ENCODE assay signal across 28 mouse cellular contexts in genomic region chr2:180527883-180528282, GRCm38 (mm10). TPM values are rescaled to one million over a fixed set of nuclear protein-coding genes. Genes with fewer than 3 reads are reported as not detected.
DNase-seq lines count a peak whose midpoint lies in the region; ATAC-seq and TF ChIP-seq lines count a peak whose summit lies in the region.
"Had no signal": no experiment of that assay in that cellular context is flagged by ENCODE, and none has a peak within 500 bp of the region (broad histone marks: within the 10 kb centered on the region; RNA-seq: fewer than 3 reads in every experiment).

No protein-coding gene starts in this region.

- H3K4me1 ChIP-seq in forebrain, embryonic 12.5 days: peaks cover 48% of the 10 kb centered on the region
- peaks cover 16% of the 10 kb centered on the region for H3K4me1 ChIP-seq in forebrain, embryonic 11.5 days (replicated peaks; ENCODE audit: control insufficient read depth, insufficient read depth, low read length)
- peaks cover 48% of the 10 kb centered on the region for H3K4me1 ChIP-seq in midbrain, embryonic 13.5 days (replicated peaks)
- peaks cover 5% of the 10 kb centered on the region for H3K4me1 ChIP-seq in midbrain, postnatal 0 days (ENCODE audit: insufficient read depth, low read length)
- H3K4me1 ChIP-seq in forebrain, embryonic 14.5 days (ENCODE audit: control insufficient read depth, insufficient read depth, low read length): peaks cover 43% of the 10 kb centered on the region
- H3K4me1 ChIP-seq in midbrain, embryonic 15.5 days: peaks cover 33% of the 10 kb centered on the region
- H3K4me1 ChIP-seq: liver, embryonic 15.5 days had no signal

- WGBS in forebrain, embryonic 12.5 days: 9% methylated on average over 8 of the region's 8 CpGs
- 20% methylated on average over 8 of the region's 8 CpGs for WGBS in forebrain, embryonic 11.5 days
- 8% methylated on average over 8 of the region's 8 CpGs for WGBS in midbrain, embryonic 13.5 days
- 12% methylated on average over 8 of the region's 8 CpGs for WGBS in midbrain, postnatal 0 days
- WGBS in forebrain, embryonic 14.5 days: 19% methylated on average over 8 of the region's 8 CpGs
- WGBS in midbrain, embryonic 15.5 days: 10% methylated on average over 8 of the region's 8 CpGs

- H3K9me3 ChIP-seq in forebrain, embryonic 12.5 days: no peaks in the 10 kb centered on the region
- no peaks in the 10 kb centered on the region for H3K9me3 ChIP-seq in forebrain, embryonic 11.5 days (ENCODE audit: control insufficient read depth, low read length)
- H3K9me3 ChIP-seq in midbrain, embryonic 13.5 days: no peaks in the 10 kb centered on the region
- no peaks in the 10 kb centered on the region for H3K9me3 ChIP-seq in midbrain, postnatal 0 days (ENCODE audit: low read length)
- no peaks in the 10 kb centered on the region for H3K9me3 ChIP-seq in forebrain, embryonic 14.5 days (replicated peaks; ENCODE audit: control insufficient read depth, low read length)
- H3K9me3 ChIP-seq in midbrain, embryonic 15.5 days: no peaks in the 10 kb centered on the region
- H3K9me3 ChIP-seq: embryonic facial prominence, embryonic 13.5 days; heart, embryonic 13.5 days; limb, embryonic 12.5 days; liver, embryonic 15.5 days had no signal

- H3K36me3 ChIP-seq in forebrain, embryonic 12.5 days (replicated peaks): no peaks in the 10 kb centered on the region
- H3K36me3 ChIP-seq in forebrain, embryonic 11.5 days (ENCODE audit: control insufficient read depth, insufficient read depth, low read length): no peaks in the 10 kb centered on the region
- H3K36me3 ChIP-seq in midbrain, embryonic 13.5 days: no peaks in the 10 kb centered on the region
- no peaks in the 10 kb centered on the region for H3K36me3 ChIP-seq in midbrain, postnatal 0 days (ENCODE audit: insufficient read depth, low read length)
- H3K36me3 ChIP-seq in forebrain, embryonic 14.5 days (ENCODE audit: control insufficient read depth, insufficient read depth, low read length): no peaks in the 10 kb centered on the region
- H3K36me3 ChIP-seq in midbrain, embryonic 15.5 days (replicated peaks): no peaks in the 10 kb centered on the region
- H3K36me3 ChIP-seq: embryonic facial prominence, embryonic 13.5 days; heart, embryonic 13.5 days; limb, embryonic 12.5 days; liver, embryonic 15.5 days had no signal

- H3K4me3 ChIP-seq in forebrain, embryonic 12.5 days (replicated peaks): no peak overlapping the region
- H3K4me3 ChIP-seq in forebrain, embryonic 11.5 days (ENCODE audit: low read depth, low read length): no peak overlapping the region
- no peak overlapping the region for H3K4me3 ChIP-seq in midbrain, embryonic 13.5 days (replicated peaks)
- no peak overlapping the region for H3K4me3 ChIP-seq in midbrain, postnatal 0 days (ENCODE audit: low read depth, low read length)
- H3K4me3 ChIP-seq in forebrain, embryonic 14.5 days (ENCODE audit: low read depth, low read length): no peak overlapping the region
- H3K4me3 ChIP-seq in midbrain, embryonic 15.5 days: no peak overlapping the region
- H3K4me3 ChIP-seq: embryonic facial prominence, embryonic 13.5 days; heart, embryonic 13.5 days; limb, embryonic 12.5 days; liver, embryonic 15.5 days had no signal

- no peak for TF ChIP-seq CTCF in midbrain, postnatal 0 days (IDR thresholded peaks at IDR 0.05)

- H3K27me3 ChIP-seq in forebrain, embryonic 12.5 days: peaks cover 64% of the 10 kb centered on the region
- peaks cover 2% of the 10 kb centered on the region for H3K27me3 ChIP-seq in forebrain, embryonic 11.5 days (ENCODE audit: control insufficient read depth, insufficient read depth, low read length)
- peaks cover 57% of the 10 kb centered on the region for H3K27me3 ChIP-seq in midbrain, embryonic 13.5 days
- 0 out of 2 replicates have a peak, but pooled peaks cover 5% of the 10 kb centered on the region for H3K27me3 ChIP-seq in midbrain, postnatal 0 days (ENCODE audit: insufficient read depth, low read length)
- H3K27me3 ChIP-seq in forebrain, embryonic 14.5 days (replicated peaks; ENCODE audit: control insufficient read depth, insufficient read depth, low read length): 0 out of 2 replicates have a peak, but pooled peaks cover 2% of the 10 kb centered on the region
- H3K27me3 ChIP-seq in midbrain, embryonic 15.5 days (replicated peaks): peaks cover 10% of the 10 kb centered on the region; the same call in 1 of the 2 replicates

- no peak for ATAC-seq in forebrain, embryonic 12.5 days (ENCODE audit: low FRiP score)
- no peak for ATAC-seq in forebrain, embryonic 11.5 days (replicated peaks; ENCODE audit: low FRiP score)
- ATAC-seq in midbrain, embryonic 13.5 days: peak; percentile 35
- ATAC-seq in midbrain, postnatal 0 days (ENCODE audit: low FRiP score): no peak
- ATAC-seq in forebrain, embryonic 14.5 days: no peak
- ATAC-seq in midbrain, embryonic 15.5 days (replicated peaks): peak; percentile 44
- ATAC-seq: CD4-positive, CD25-positive, alpha-beta regulatory T cell, adult 4 months; intestine, embryonic 16.5 days had no signal

- no peak for DNase-seq in forebrain, embryonic 11.5 days (ENCODE audit: low spot score)
- DNase-seq in midbrain, postnatal 0 days (ENCODE audit: low spot score): no peak
- DNase-seq in forebrain, embryonic 14.5 days (ENCODE audit: low spot score): peak; percentile 34
- DNase-seq in adrenal gland, adult 8-10 months: no peak
- DNase-seq: adrenal gland, postnatal 36 days; cerebellum, adult 8-10 months; gastrocnemius, postnatal 10 days; heart, postnatal 10 days; kidney, adult 8-10 months; kidney, postnatal 10 days; layer of hippocampus, adult 9-11 months; thymus, adult 2 months; thymus, postnatal 36 days had no signal

- no peak overlapping the region for H3K9ac ChIP-seq in forebrain, embryonic 12.5 days
- no peak overlapping the region for H3K9ac ChIP-seq in forebrain, embryonic 11.5 days (ENCODE audit: low read length)
- no peak overlapping the region for H3K9ac ChIP-seq in midbrain, embryonic 13.5 days (replicated peaks)
- no peak overlapping the region for H3K9ac ChIP-seq in midbrain, postnatal 0 days (replicated peaks; ENCODE audit: low read length, poor library complexity, severe bottlenecking)
- no peak overlapping the region for H3K9ac ChIP-seq in forebrain, embryonic 14.5 days (ENCODE audit: low read length)
- no peak overlapping the region for H3K9ac ChIP-seq in midbrain, embryonic 15.5 days
- H3K9ac ChIP-seq: embryonic facial prominence, embryonic 13.5 days; heart, embryonic 13.5 days; limb, embryonic 12.5 days; liver, embryonic 15.5 days had no signal

- H3K27ac ChIP-seq in forebrain, embryonic 12.5 days: peak overlapping the region; percentile 46; the same call in 1 of the 2 replicates
- H3K27ac ChIP-seq in forebrain, embryonic 11.5 days (ENCODE audit: low read depth, low read length): no peak overlapping the region
- H3K27ac ChIP-seq in midbrain, embryonic 13.5 days: peak overlapping the region; percentile 70
- H3K27ac ChIP-seq in midbrain, postnatal 0 days (ENCODE audit: low read depth, low read length): no peak overlapping the region
- no peak overlapping the region for H3K27ac ChIP-seq in forebrain, embryonic 14.5 days (ENCODE audit: low read depth, low read length)
- H3K27ac ChIP-seq in midbrain, embryonic 15.5 days: peak overlapping the region; percentile 43; the same call in 1 of the 2 replicates
- H3K27ac ChIP-seq: embryonic facial prominence, embryonic 13.5 days; heart, embryonic 13.5 days; limb, embryonic 12.5 days; liver, embryonic 15.5 days; macrophage had no signal

- H3K4me2 ChIP-seq in forebrain, embryonic 12.5 days: no peak overlapping the region
- H3K4me2 ChIP-seq in forebrain, embryonic 11.5 days (ENCODE audit: low read depth, low read length, severe bottlenecking): no peak overlapping the region
- H3K4me2 ChIP-seq in midbrain, embryonic 13.5 days (replicated peaks): no peak overlapping the region
- no peak overlapping the region for H3K4me2 ChIP-seq in midbrain, postnatal 0 days (ENCODE audit: low read depth, low read length, poor library complexity, severe bottlenecking)
- no peak overlapping the region for H3K4me2 ChIP-seq in forebrain, embryonic 14.5 days (ENCODE audit: low read length)
- H3K4me2 ChIP-seq in midbrain, embryonic 15.5 days: no peak overlapping the region
- H3K4me2 ChIP-seq: embryonic facial prominence, embryonic 13.5 days; heart, embryonic 13.5 days; limb, embryonic 12.5 days; liver, embryonic 15.5 days had no signal

RNA-seq across cellular contexts. Expression of gene Ntsr1, which starts 28.1 kb away (rescaled TPM):
- polyA plus RNA-seq in forebrain, embryonic 12.5 days (2016; fragmentation: Nextera tagmentation; extraction: Ambion mirVana): 0.55 and 0.67 TPM in 2 replicates
- polyA plus RNA-seq in forebrain, embryonic 11.5 days (2014; fragmentation: Nextera tagmentation; extraction: Ambion mirVana): 0.15 and 0.21 TPM in 2 replicates
- polyA plus RNA-seq in midbrain, embryonic 13.5 days (2015; fragmentation: Nextera tagmentation; extraction: Ambion mirVana): 1.2 and 1.3 TPM in 2 replicates
- 12.6 and 15.2 TPM in 2 replicates for total RNA-seq in midbrain, postnatal 0 days (2014; rRNA removed)
- 4.1 and 4.7 TPM in 2 replicates for polyA plus RNA-seq in midbrain, postnatal 0 days (2015; fragmentation: Nextera tagmentation; extraction: Ambion mirVana)
- 4.4 and 6.1 TPM in 2 replicates for polyA plus RNA-seq in forebrain, embryonic 14.5 days (2014; fragmentation: Nextera tagmentation; extraction: Ambion mirVana)
- polyA plus RNA-seq in midbrain, embryonic 15.5 days (2015; fragmentation: Nextera tagmentation; extraction: Ambion mirVana): 2.2 and 3.2 TPM in 2 replicates
- total RNA-seq in adrenal gland, adult 8-10 months (2022): not detected
- total RNA-seq: adrenal gland, postnatal 36 days; common myeloid progenitor, adult 5-6 weeks; heart, adult 8-10 months; hematopoietic stem cell, adult 5-6 weeks; liver, adult 2 months; megakaryocyte-erythroid progenitor cell, adult 5-6 weeks had no signal
- polyA plus RNA-seq: CD4-positive, CD25-positive, alpha-beta regulatory T cell, adult 4 months; liver, adult 2 months; macrophage had no signal

RNA-seq across cellular contexts. Expression of gene Mrgbp, which starts 53.2 kb away (rescaled TPM):
- 49.7 and 50.5 TPM in 2 replicates for polyA plus RNA-seq in forebrain, embryonic 12.5 days (2016; fragmentation: Nextera tagmentation; extraction: Ambion mirVana)
- 49.5 and 51.9 TPM in 2 replicates for polyA plus RNA-seq in forebrain, embryonic 11.5 days (2014; fragmentation: Nextera tagmentation; extraction: Ambion mirVana)
- polyA plus RNA-seq in midbrain, embryonic 13.5 days (2015; fragmentation: Nextera tagmentation; extraction: Ambion mirVana): 49.2 and 51.9 TPM in 2 replicates
- 58.3 and 60.8 TPM in 2 replicates for total RNA-seq in midbrain, postnatal 0 days (2014; rRNA removed)
- 34.4 and 36.5 TPM in 2 replicates for polyA plus RNA-seq in midbrain, postnatal 0 days (2015; fragmentation: Nextera tagmentation; extraction: Ambion mirVana)
- 48.8 and 52.4 TPM in 2 replicates for polyA plus RNA-seq in forebrain, embryonic 14.5 days (2014; fragmentation: Nextera tagmentation; extraction: Ambion mirVana)
- polyA plus RNA-seq in midbrain, embryonic 15.5 days (2015; fragmentation: Nextera tagmentation; extraction: Ambion mirVana): 46.4 and 49.1 TPM in 2 replicates
- 10 to 100 TPM; 16.1 to 23.9 (median 20.1) TPM for total RNA-seq in adrenal gland, adult 8-10 months (2022)

Comparison
In these comparisons a context has a peak if more than half of its experiments do, and no peak if none do; other contexts are left out.
1. ATAC-seq: peak in midbrain, embryonic 13.5 days (single experiment) and midbrain, embryonic 15.5 days (single experiment); none in forebrain, embryonic 12.5 days (single experiment), forebrain, embryonic 11.5 days (single experiment), midbrain, postnatal 0 days (single experiment) and forebrain, embryonic 14.5 days (single experiment).
2. H3K27ac ChIP-seq: peak in forebrain, embryonic 12.5 days (single experiment), midbrain, embryonic 13.5 days (single experiment) and midbrain, embryonic 15.5 days (single experiment); none in forebrain, embryonic 11.5 days (single experiment), midbrain, postnatal 0 days (single experiment) and forebrain, embryonic 14.5 days (single experiment).